Mouse (Mus musculus) embryonic fibroblast, embryonic 13.5 days (primary cell): ENCODE data around the gene Hlcs.

ENCODE experiments used
- CTCF ChIP-seq: IDR thresholded peaks from 2 replicates; pipeline ENCODE4 v1.5.1; 2011; ENCODE audit warnings: mild to moderate bottlenecking, control low read depth, low read length, moderate library complexity, borderline replicate concordance; ENCODE audit not compliant: insufficient read depth
- POLR2A ChIP-seq: IDR thresholded peaks from 2 replicates; pipeline ENCODE4 v1.6.1; 2011; ENCODE audit warnings: low read depth, mild to moderate bottlenecking, control low read depth, low read length, moderate library complexity

DNA sequence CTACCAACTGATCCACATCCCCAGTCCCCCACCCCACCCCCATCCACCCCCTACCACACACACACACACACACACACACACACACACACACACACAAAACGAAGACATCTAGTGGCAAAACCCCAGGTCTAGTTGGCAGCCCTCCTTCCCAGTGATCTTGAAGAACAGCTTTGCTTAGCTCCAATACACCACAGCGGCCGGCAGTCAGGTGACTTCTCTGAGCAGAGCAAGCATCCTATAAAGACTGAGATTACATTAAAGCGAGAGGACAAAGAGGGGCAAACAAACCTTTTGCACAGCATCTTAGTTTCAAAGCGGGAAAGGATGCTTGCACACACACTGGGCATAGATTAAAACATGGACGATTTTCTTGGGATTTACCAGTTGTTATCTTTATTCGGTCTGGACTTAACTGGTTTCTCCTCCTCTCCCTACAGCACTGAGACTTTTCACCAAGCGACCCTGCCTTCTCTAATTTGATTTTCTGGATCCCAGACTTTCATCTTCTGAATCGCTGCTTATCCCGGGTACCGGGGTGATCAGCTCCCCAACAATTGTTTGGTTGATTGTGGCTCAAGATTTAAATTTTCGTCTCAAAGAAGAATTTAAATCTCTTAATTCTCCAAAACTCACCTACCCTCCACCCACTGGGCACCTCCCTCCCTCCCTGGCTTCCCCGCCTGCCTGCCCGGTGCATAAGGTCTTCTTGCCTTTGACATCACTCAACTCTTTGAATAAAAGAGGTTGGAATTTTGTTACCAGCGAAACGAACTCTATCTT lies 134.7 kb downstream of the Hlcs start:
- no peak for TF ChIP-seq POLR2A
- TF ChIP-seq CTCF: no peak
